Comparison of ENCODE assay signal across 10 mouse cellular contexts in genomic region chr11:21433726-21434125, GRCm38 (mm10).
A peak's percentile ranks its signal among the peaks of the same experiment; 100 is the strongest.
DNase-seq lines count a peak whose midpoint lies in the region; ATAC-seq and TF ChIP-seq lines count a peak whose summit lies in the region.
"Had no signal": no experiment of that assay in that cellular context is flagged by ENCODE, and none has a peak within 500 bp of the region (broad histone marks: within the 10 kb centered on the region; RNA-seq: fewer than 3 reads in every experiment).

No protein-coding gene starts in this region.

- no peaks in the 10 kb centered on the region for H3K9me3 ChIP-seq in hindbrain, embryonic 10.5 days
- H3K9me3 ChIP-seq: limb, embryonic 12.5 days; neural tube, embryonic 13.5 days had no signal

- no peaks in the 10 kb centered on the region; the same call in 1 of the 2 replicates for H3K4me1 ChIP-seq in lung, adult 2 months (ENCODE audit: control insufficient read depth, insufficient read depth, low read length)
- no peaks in the 10 kb centered on the region for H3K4me1 ChIP-seq in hindbrain, embryonic 10.5 days (replicated peaks)
- H3K4me1 ChIP-seq: neural tube, embryonic 13.5 days had no signal

- peak; percentile 42; the same call in 1 of the 2 replicates for TF ChIP-seq CTCF in brain, embryonic 14.5 days (IDR thresholded peaks at IDR 0.05; ENCODE audit: borderline replicate concordance, extremely low read depth, insufficient read depth, insufficient read length)
- peak; percentile 41 for TF ChIP-seq CTCF in lung, adult 2 months (IDR thresholded peaks at IDR 0.05; ENCODE audit: insufficient read depth, low read length)

- peak; percentile 19 for DNase-seq in CD4-positive, CD25-positive, alpha-beta regulatory T cell, adult 2 months (ENCODE audit: low read depth, low spot score)
- peak; percentile 7 for DNase-seq in left cerebral cortex, adult 11 months (ENCODE audit: low spot score)
- DNase-seq in left cerebral cortex, adult 9 months (ENCODE audit: low spot score in 2 of 2), result no peak
- DNase-seq in brain, embryonic 14.5 days (ENCODE audit: low read depth), result peak; percentile 39
- no peak for DNase-seq in lung, adult 2 months
- DNase-seq in cerebellum, adult 9-10 months, result no peak
- DNase-seq in hindbrain, embryonic 10.5 days (ENCODE audit: low spot score), result no peak

- ATAC-seq in CD4-positive, CD25-positive, alpha-beta regulatory T cell, adult 4 months, result no peak

- H3K27ac ChIP-seq in hindbrain, embryonic 10.5 days, result no peak overlapping the region
- H3K27ac ChIP-seq: limb, embryonic 12.5 days; neural tube, embryonic 13.5 days had no signal

- TF ChIP-seq POLR2A in brain, embryonic 14.5 days (IDR thresholded peaks at IDR 0.05; ENCODE audit: borderline replicate concordance, extremely low read depth, insufficient read depth, insufficient read length, poor library complexity, severe bottlenecking), result no peak
- TF ChIP-seq POLR2A in lung, adult 2 months (IDR thresholded peaks at IDR 0.05; ENCODE audit: borderline replicate concordance, extremely low read depth, low read depth, low read length), result no peak

- no peak overlapping the region for H3K4me3 ChIP-seq in lung, adult 2 months (replicated peaks; ENCODE audit: extremely low read depth, low read depth, low read length)
- H3K4me3 ChIP-seq in hindbrain, embryonic 10.5 days, result no peak overlapping the region
- H3K4me3 ChIP-seq: limb, embryonic 12.5 days; neural tube, embryonic 13.5 days had no signal

- H3K27me3 ChIP-seq in hindbrain, embryonic 10.5 days (ENCODE audit: insufficient read depth, poor library complexity, severe bottlenecking), result no peaks in the 10 kb centered on the region
- H3K27me3 ChIP-seq: limb, embryonic 12.5 days; neural tube, embryonic 13.5 days had no signal

- no peaks in the 10 kb centered on the region for H3K36me3 ChIP-seq in hindbrain, embryonic 10.5 days
- H3K36me3 ChIP-seq: limb, embryonic 12.5 days; neural tube, embryonic 13.5 days had no signal

- 44% methylated on average over 2 of the region's 2 CpGs for WGBS in lung, adult 2 months
- 40% methylated on average over 2 of the region's 2 CpGs for WGBS in hindbrain, embryonic 10.5 days

Comparison
In these comparisons a context has a peak if more than half of its experiments do, and no peak if none do; other contexts are left out.
1. DNase-seq: peak in CD4-positive, CD25-positive, alpha-beta regulatory T cell, adult 2 months (single experiment), left cerebral cortex, adult 11 months (single experiment) and brain, embryonic 14.5 days (single experiment); none in left cerebral cortex, adult 9 months (0 of 2), lung, adult 2 months (single experiment), cerebellum, adult 9-10 months (single experiment) and hindbrain, embryonic 10.5 days (single experiment).